Mouse (Mus musculus) retina, postnatal 7 days (tissue): ENCODE data around the gene Ube2q1.

ENCODE experiments used
- DNase-seq: peaks from one replicate; pipeline ENCODE4 v3.0.0-alpha.2; 2012; ENCODE audit warnings: low read depth, low spot score

Gene Ube2q1

GRCm38 (mm10) chr3:89772968-89773709, at the start of gene Ube2q1:
Ube2q1 (plus strand) TSS chr3:89773616.
- DNase-seq: peak; percentile 89

- no peak for DNase-seq
Measured at GRCm38 (mm10) chr3:89727028-89727427, 46.4 kb upstream of the Ube2q1 start.

- no peak for DNase-seq
Measured at GRCm38 (mm10) chr3:89728848-89729247, 44.6 kb upstream of the Ube2q1 start.

GRCm38 (mm10) chr3:89730350-89731331, 42.8 kb upstream of the Ube2q1 start:
- DNase-seq: peak; percentile 20

GRCm38 (mm10) chr3:89732091-89732490, 41.3 kb upstream of the Ube2q1 start:
- no peak for DNase-seq

- DNase-seq: no peak
Measured at GRCm38 (mm10) chr3:89738509-89738908, 34.9 kb upstream of the Ube2q1 start.

- no peak for DNase-seq
Measured at GRCm38 (mm10) chr3:89752307-89752706, 21.1 kb upstream of the Ube2q1 start.

GRCm38 (mm10) chr3:89755283-89755682, 18.1 kb upstream of the Ube2q1 start:
- DNase-seq: no peak

GRCm38 (mm10) chr3:89757851-89758250, 15.6 kb upstream of the Ube2q1 start:
- DNase-seq: no peak

- DNase-seq: no peak
Measured at GRCm38 (mm10) chr3:89759786-89760185, 13.6 kb upstream of the Ube2q1 start.

GRCm38 (mm10) chr3:89764119-89764724, 9.2 kb upstream of the Ube2q1 start, which contains the start of gene Chrnb2:
Chrnb2 (minus strand) TSS chr3:89764632.
- DNase-seq: peak; percentile 29

GRCm38 (mm10) chr3:89769584-89769983, 3.8 kb upstream of the Ube2q1 start:
- DNase-seq: no peak

- no peak for DNase-seq
Measured at GRCm38 (mm10) chr3:89770425-89771002, 2.9 kb upstream of the Ube2q1 start.

GRCm38 (mm10) chr3:89772588-89772967, 838 bp upstream of the Ube2q1 start:
- DNase-seq: peak; percentile 78

- DNase-seq: no peak
Measured at GRCm38 (mm10) chr3:89773740-89774211, 360 bp downstream of the Ube2q1 start.

GRCm38 (mm10) chr3:89774236-89774960, 982 bp downstream of the Ube2q1 start:
- DNase-seq: no peak

GRCm38 (mm10) chr3:89776001-89776400, 2.6 kb downstream of the Ube2q1 start:
- DNase-seq: no peak

- DNase-seq: no peak
Measured at GRCm38 (mm10) chr3:89780102-89780501, 6.7 kb downstream of the Ube2q1 start.

GRCm38 (mm10) chr3:89781640-89782039, 8.2 kb downstream of the Ube2q1 start:
- no peak for DNase-seq

- peak; percentile 59 for DNase-seq
Measured at GRCm38 (mm10) chr3:89784991-89785753, 11.8 kb downstream of the Ube2q1 start.
